Mouse (Mus musculus) duodenum, adult 2 months (tissue): ENCODE results near the gene Mmp11. TPM values are rescaled to one million over a fixed set of nuclear protein-coding genes. Genes with fewer than 3 reads are reported as not detected.

Source experiments
- polyA plus RNA-seq: library from polyadenylated mRNA; depleted of rRNA; stranded (reverse); fragments of >200 nt; gene quantifications from 2 replicates; pipeline ENCODE4 v1.2.3, GENCODE M21; 2012; ENCODE audit warnings: low replicate concordance; rRNA removed

Mmp11 gene
- polyA plus RNA-seq, result 7.4 and 10.6 TPM in 2 replicates

GRCm38 (mm10) chr10:75935680-75936541, at the start of gene Mmp11:
TSS of gene Mmp11 (minus strand) at chr10:75936496.

GRCm38 (mm10) chr10:75954381-75954811, 18.1 kb upstream of the Mmp11 start, which contains the start of gene Gm5134:
TSS of gene Gm5134 (plus strand) at chr10:75954514.

GRCm38 (mm10) chr10:75942736-75943477, 6.6 kb upstream of the Mmp11 start, which contains the start of gene Vpreb3:
TSS of gene Vpreb3 (plus strand) at chr10:75943057.

GRCm38 (mm10) chr10:75940520-75940919, 4.2 kb upstream of the Mmp11 start, which contains the start of gene Gm867:
TSS of gene Gm867 (minus strand) at chr10:75940672.

DNA sequence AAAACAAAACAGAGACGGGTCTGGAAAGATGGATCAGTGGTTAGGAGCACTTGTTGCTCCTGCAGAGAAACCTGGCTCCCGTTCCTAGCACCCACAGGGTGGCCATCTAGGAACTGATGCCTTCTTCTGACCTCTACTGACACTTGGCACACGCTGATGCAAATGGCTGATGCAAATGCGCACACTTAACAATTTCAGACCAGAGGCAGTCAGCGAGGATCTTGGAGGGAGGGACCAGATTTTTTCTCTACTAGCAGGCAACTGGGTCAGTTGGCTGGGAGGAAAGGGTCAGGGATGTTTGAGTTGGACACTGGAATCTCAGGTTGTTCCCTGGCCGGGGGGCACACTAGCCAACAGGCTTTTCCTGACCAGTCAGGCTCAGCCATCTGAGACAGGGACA, 3.4 kb downstream of the Mmp11 start, which contains the start of gene Chchd10:
Gene Chchd10 (plus strand): TSS at position 240 of the 400 bp plus-strand sequence.

GRCm38 (mm10) chr10:75921026-75921725, 15.1 kb downstream of the Mmp11 start, which contains the start of gene Smarcb1:
TSS of gene Smarcb1 (minus strand) at chr10:75921617.

GRCm38 (mm10) chr10:75893089-75893750, 43.1 kb downstream of the Mmp11 start, which contains the start of gene Derl3:
TSS of gene Derl3 (plus strand) at chr10:75893413.

Other genes starting within 250 kb of the Mmp11 start
- gene Cabin1, start 172.2 kb downstream of the Mmp11 start, polyA plus RNA-seq, result 28.9 and 35.0 TPM in 2 replicates
- 72.5 and 123 TPM in 2 replicates for gene Ddt, start 163.1 kb downstream of the Mmp11 start, polyA plus RNA-seq
- 0.35 and 0.62 TPM in 2 replicates for gene Gm20441, start 155.5 kb downstream of the Mmp11 start, polyA plus RNA-seq
- 54.3 and 60.2 TPM in 2 replicates for gene Gstt3, start 155.1 kb downstream of the Mmp11 start, polyA plus RNA-seq
- 155 and 255 TPM in 2 replicates for gene Gstt1, start 137.9 kb downstream of the Mmp11 start, polyA plus RNA-seq
- not detected in 2 replicates for gene Gstt4, start 114.0 kb downstream of the Mmp11 start, polyA plus RNA-seq
- gene Gstt2, start 99.1 kb downstream of the Mmp11 start, polyA plus RNA-seq, result 143 and 478 TPM in 2 replicates
- 800 and 939 TPM in 2 replicates for gene Mif, start 76.3 kb downstream of the Mmp11 start, polyA plus RNA-seq
- gene Derl3, start 43.1 kb downstream of the Mmp11 start, polyA plus RNA-seq, result 82.6 and 108 TPM in 2 replicates
- 32.6 and 50.7 TPM in 2 replicates for gene Smarcb1, start 14.9 kb downstream of the Mmp11 start, polyA plus RNA-seq
- gene Chchd10, start 3.4 kb downstream of the Mmp11 start, polyA plus RNA-seq, result 2,198 and 3,586 TPM in 2 replicates
- gene Gm867, start 4.2 kb upstream of the Mmp11 start, polyA plus RNA-seq, result not detected in 2 replicates
- 15.6 and 34.8 TPM in 2 replicates for gene Vpreb3, start 6.6 kb upstream of the Mmp11 start, polyA plus RNA-seq
- gene Gm5134, start 18.0 kb upstream of the Mmp11 start, polyA plus RNA-seq, result 0.06 and 0.18 TPM in 2 replicates
- 3.8 TPM in 2 replicates for gene Zfp280b, start 96.2 kb upstream of the Mmp11 start, polyA plus RNA-seq
- 5.3 and 58.4 TPM in 2 replicates for gene Slc5a4b, start 174.5 kb upstream of the Mmp11 start, polyA plus RNA-seq
- 7.9 and 74.2 TPM in 2 replicates for gene Slc5a4a, start 211.0 kb upstream of the Mmp11 start, polyA plus RNA-seq